ENCODE assay signal across 9 mouse cellular contexts in genomic region chr6:136989824-136990497, GRCm38 (mm10). TPM values are rescaled to one million over a fixed set of nuclear protein-coding genes. Genes with fewer than 3 reads are reported as not detected.
A peak's percentile ranks its signal among the peaks of the same experiment; 100 is the strongest.
DNase-seq lines count a peak whose midpoint lies in the region; ATAC-seq and TF ChIP-seq lines count a peak whose summit lies in the region.
"Had no signal": no experiment of that assay in that cellular context is flagged by ENCODE, and none has a peak within 500 bp of the region (broad histone marks: within the 10 kb centered on the region; RNA-seq: fewer than 3 reads in every experiment).

No protein-coding gene starts in this region.

- 0 out of 2 replicates have a peak overlapping the region, but pooled peaks have one; percentile 6 for H3K4me3 ChIP-seq in kidney, embryonic 14.5 days (ENCODE audit: low read length)
- peak overlapping the region; percentile 36 to 67 for H3K4me3 ChIP-seq in ES-E14 (ENCODE audit: insufficient read depth in 1 of 2, low read depth in 1 of 2, low read length in 2 of 2, poor library complexity in 1 of 2, severe bottlenecking in 1 of 2)
- H3K4me3 ChIP-seq in embryonic facial prominence, embryonic 12.5 days, result no peak overlapping the region
- H3K4me3 ChIP-seq in liver, embryonic 11.5 days (ENCODE audit: low read depth, low read length), result no peak overlapping the region
- H3K4me3 ChIP-seq: limb, embryonic 13.5 days had no signal

- in situ Hi-C loops in ES-E14 (cut with MboI; ENCODE audit: low sequenced_read_pairs in 2 of 2, unreplicated experiment in 2 of 2), result loop anchor here in 1 of 2 experiments (25.0 kb wide), 1 partner anchor 378 kb away; no protein-coding TSS in a partner anchor

- no peak overlapping the region; the same call in 1 of the 2 replicates for H3K9ac ChIP-seq in kidney, embryonic 14.5 days (ENCODE audit: low read depth, low read length)
- H3K9ac ChIP-seq in ES-E14 (ENCODE audit: insufficient read depth, low read depth, low read length, poor library complexity, severe bottlenecking), result peak overlapping the region; percentile 18; the same call in 1 of the 2 replicates
- H3K9ac ChIP-seq in embryonic facial prominence, embryonic 12.5 days, result no peak overlapping the region
- H3K9ac ChIP-seq in liver, embryonic 11.5 days (ENCODE audit: low read depth, low read length), result no peak overlapping the region
- H3K9ac ChIP-seq: limb, embryonic 13.5 days had no signal

- H3K36me3 ChIP-seq in kidney, embryonic 14.5 days (ENCODE audit: control insufficient read depth, insufficient read depth, low read length), result no peaks in the 10 kb centered on the region
- no peaks in the 10 kb centered on the region for H3K36me3 ChIP-seq in ES-E14 (ENCODE audit: control insufficient read depth, insufficient read depth, low read length, poor library complexity, severe bottlenecking)
- no peaks in the 10 kb centered on the region for H3K36me3 ChIP-seq in embryonic facial prominence, embryonic 12.5 days
- H3K36me3 ChIP-seq in liver, embryonic 11.5 days (ENCODE audit: control insufficient read depth, insufficient read depth, low read length), result no peaks in the 10 kb centered on the region
- H3K36me3 ChIP-seq: limb, embryonic 13.5 days had no signal

- ATAC-seq in kidney, embryonic 14.5 days (ENCODE audit: low FRiP score, low TSS enrichment), result peak; percentile 66; the same call in 1 of the 2 replicates
- no peak for ATAC-seq in embryonic facial prominence, embryonic 12.5 days (ENCODE audit: insufficient number of reproducible peaks, insufficient read depth, low FRiP score, low TSS enrichment)
- peak; percentile 71; the same call in 1 of the 2 replicates for ATAC-seq in liver, embryonic 11.5 days (replicated peaks; ENCODE audit: low FRiP score)

- 26% methylated on average over 11 of the region's 11 CpGs for WGBS in kidney, embryonic 14.5 days
- 27% methylated on average over 11 of the region's 11 CpGs for WGBS in embryonic facial prominence, embryonic 12.5 days
- WGBS in liver, embryonic 11.5 days, result 32% methylated on average over 11 of the region's 11 CpGs

- H3K9me3 ChIP-seq in kidney, embryonic 14.5 days (ENCODE audit: control insufficient read depth, low read length), result no peaks in the 10 kb centered on the region
- H3K9me3 ChIP-seq in ES-E14 (ENCODE audit: control insufficient read depth, insufficient read depth, low read depth, low read length), result no peaks in the 10 kb centered on the region
- H3K9me3 ChIP-seq in embryonic facial prominence, embryonic 12.5 days, result no peaks in the 10 kb centered on the region
- H3K9me3 ChIP-seq in liver, embryonic 11.5 days (ENCODE audit: control insufficient read depth, low read length), result no peaks in the 10 kb centered on the region
- H3K9me3 ChIP-seq: limb, embryonic 13.5 days had no signal

- DNase-seq in kidney, adult 11 months, result no peak
- DNase-seq in ES-E14 (ENCODE audit: low read depth, low spot score), result peak; percentile 81
- DNase-seq in liver, embryonic 11.5 days (ENCODE audit: low spot score), result no peak
- no peak for DNase-seq in cerebellum, postnatal 36 days
- DNase-seq in spleen, adult 18-20 months, result no peak
- no peak for DNase-seq in adrenal gland, postnatal 25 days

- H3K4me1 ChIP-seq in kidney, embryonic 14.5 days (ENCODE audit: control insufficient read depth, insufficient read depth, low read length), result peaks cover 12% of the 10 kb centered on the region
- H3K4me1 ChIP-seq in ES-E14 (ENCODE audit: control insufficient read depth in 2 of 2, insufficient read depth in 2 of 2, low read length in 2 of 2, poor library complexity in 1 of 2), result peaks cover 0 to 3% of the 10 kb centered on the region in 2 experiments; a peak in 1 of 4 replicates
- H3K4me1 ChIP-seq in embryonic facial prominence, embryonic 12.5 days, result no peaks in the 10 kb centered on the region
- H3K4me1 ChIP-seq in liver, embryonic 11.5 days (replicated peaks; ENCODE audit: control insufficient read depth, insufficient read depth, low read length), result no peaks in the 10 kb centered on the region

- H3K27ac ChIP-seq in kidney, embryonic 14.5 days (ENCODE audit: low read depth, low read length), result no peak overlapping the region
- no peak overlapping the region for H3K27ac ChIP-seq in ES-E14 (ENCODE audit: insufficient read depth, low read depth, low read length, poor library complexity, severe bottlenecking)
- H3K27ac ChIP-seq in embryonic facial prominence, embryonic 12.5 days, result no peak overlapping the region
- no peak overlapping the region for H3K27ac ChIP-seq in liver, embryonic 11.5 days (ENCODE audit: low read depth, low read length)
- H3K27ac ChIP-seq: limb, embryonic 13.5 days had no signal

- no peaks in the 10 kb centered on the region for H3K27me3 ChIP-seq in kidney, embryonic 14.5 days (ENCODE audit: control insufficient read depth, insufficient read depth, low read length)
- H3K27me3 ChIP-seq in embryonic facial prominence, embryonic 12.5 days, result no peaks in the 10 kb centered on the region
- H3K27me3 ChIP-seq in liver, embryonic 11.5 days (replicated peaks; ENCODE audit: control insufficient read depth, insufficient read depth, low read length), result no peaks in the 10 kb centered on the region
- H3K27me3 ChIP-seq: limb, embryonic 13.5 days had no signal

- H3K4me2 ChIP-seq in kidney, embryonic 14.5 days (replicated peaks; ENCODE audit: low read depth, low read length), result peak overlapping the region; percentile 28
- 0 out of 2 replicates have a peak overlapping the region, but pooled peaks have one; percentile 14 for H3K4me2 ChIP-seq in embryonic facial prominence, embryonic 12.5 days (replicated peaks)
- peak overlapping the region; percentile 31 for H3K4me2 ChIP-seq in liver, embryonic 11.5 days
- H3K4me2 ChIP-seq: limb, embryonic 13.5 days had no signal

TF ChIP-seq in ES-E14, 5 proteins besides CTCF, POLR2A, EP300 and RAD21:
- TF ChIP-seq MAFK (IDR thresholded peaks at IDR 0.05; ENCODE audit: insufficient read depth, low read depth, low read length) (no peak), ZNF384 (IDR thresholded peaks at IDR 0.05; ENCODE audit: low read depth, low read length) (no peak), ZC3H11A (IDR thresholded peaks at IDR 0.05; ENCODE audit: borderline replicate concordance, low read depth, low read length) (no peak), CHD2 (IDR thresholded peaks at IDR 0.05; ENCODE audit: low read depth, low read length) (no peak), HCFC1 (IDR thresholded peaks at IDR 0.05; ENCODE audit: borderline replicate concordance, insufficient read depth, low read length) (no peak)

RNA-seq across cellular contexts. Expression of gene Arhgdib, which starts 48.3 kb away (rescaled TPM):
- 60.4 and 65.6 TPM in 2 replicates for polyA plus RNA-seq in kidney, embryonic 14.5 days (2014; fragmentation: Nextera tagmentation; extraction: Ambion mirVana)
- 6.7 and 20.9 TPM in 2 replicates for total RNA-seq in ES-E14 (2012; rRNA removed)
- polyA plus RNA-seq in embryonic facial prominence, embryonic 12.5 days (2016; fragmentation: Nextera tagmentation; extraction: Ambion mirVana), result 51.1 and 58.5 TPM in 2 replicates
- 181 and 183 TPM in 2 replicates for polyA plus RNA-seq in liver, embryonic 11.5 days (2014; fragmentation: Nextera tagmentation; extraction: Ambion mirVana)
- total RNA-seq in adrenal gland, postnatal 25 days (2021), result 15.7 and 21.7 TPM in 2 replicates

Comparison
In these comparisons a context has a peak if more than half of its experiments do, and no peak if none do; other contexts are left out.
1. H3K4me3 ChIP-seq: peak in kidney, embryonic 14.5 days (single experiment) and ES-E14 (2 of 2); none in embryonic facial prominence, embryonic 12.5 days (single experiment) and liver, embryonic 11.5 days (single experiment).
2. Peak in every context shown above with its lines, with median percentiles within 50 percentile points of each other: H3K4me2 ChIP-seq.